Mouse (Mus musculus) ovary, postnatal 10 days (tissue): ENCODE measurements around the gene Pappa2.

Experiments
- DNase-seq: peaks from one replicate; pipeline ENCODE4 v3.0.0; 2022; ENCODE audit warnings: low spot score

The Pappa2 gene

GRCm38 (mm10) chr1:158897339-158897738 is 83.0 kb downstream of the Pappa2 start:
- DNase-seq = no peak

- DNase-seq = no peak
These were observed 85.8 kb downstream of the Pappa2 start for GRCm38 (mm10) chr1:158894441-158894840.

GRCm38 (mm10) chr1:158875487-158875886 is 104.8 kb downstream of the Pappa2 start:
- DNase-seq = no peak

GRCm38 (mm10) chr1:158874552-158875077 is 105.7 kb downstream of the Pappa2 start:
- no peak for DNase-seq

- no peak for DNase-seq
These were observed 106.7 kb downstream of the Pappa2 start for GRCm38 (mm10) chr1:158873631-158874030.

GRCm38 (mm10) chr1:158871401-158871800 is 108.9 kb downstream of the Pappa2 start:
- DNase-seq = no peak

GRCm38 (mm10) chr1:158860190-158860589 is 120.1 kb downstream of the Pappa2 start:
- DNase-seq = no peak

- no peak for DNase-seq
These were observed 126.1 kb downstream of the Pappa2 start for GRCm38 (mm10) chr1:158853936-158854882.

GRCm38 (mm10) chr1:158852836-158853567 is 127.3 kb downstream of the Pappa2 start:
- DNase-seq = no peak

GRCm38 (mm10) chr1:158850459-158850858 is 129.8 kb downstream of the Pappa2 start:
- no peak for DNase-seq

- no peak for DNase-seq
These were observed 135.7 kb downstream of the Pappa2 start for GRCm38 (mm10) chr1:158844604-158845003.

GRCm38 (mm10) chr1:158837151-158837550 is 143.1 kb downstream of the Pappa2 start:
- DNase-seq = no peak

GRCm38 (mm10) chr1:158830152-158830551 is 150.1 kb downstream of the Pappa2 start:
- DNase-seq = no peak

- DNase-seq = no peak
These were observed 152.4 kb downstream of the Pappa2 start for GRCm38 (mm10) chr1:158827931-158828330.

- no peak for DNase-seq
These were observed 160.6 kb downstream of the Pappa2 start for GRCm38 (mm10) chr1:158819676-158820075.

- no peak for DNase-seq
These were observed 163.8 kb downstream of the Pappa2 start for GRCm38 (mm10) chr1:158816479-158816878.

- DNase-seq = no peak
These were observed 168.4 kb downstream of the Pappa2 start for GRCm38 (mm10) chr1:158811887-158812286.

GRCm38 (mm10) chr1:158775486-158775885 is 204.8 kb downstream of the Pappa2 start:
- DNase-seq = no peak

GRCm38 (mm10) chr1:158773102-158773501 is 207.2 kb downstream of the Pappa2 start:
- no peak for DNase-seq

GRCm38 (mm10) chr1:158770756-158771155 is 209.5 kb downstream of the Pappa2 start:
- DNase-seq = no peak

GRCm38 (mm10) chr1:158770036-158770655 is 210.1 kb downstream of the Pappa2 start:
- DNase-seq = no peak

- DNase-seq = no peak
These were observed 214.4 kb downstream of the Pappa2 start for GRCm38 (mm10) chr1:158765842-158766241.
